Mouse (Mus musculus) lung, postnatal 10 days (tissue): Measurements from ENCODE around the gene Otub1.

Source experiments
- DNase-seq: peaks from one replicate; pipeline ENCODE4 v3.0.0; 2021

Otub1 gene

GRCm38 (mm10) chr19:7172051-7172866, 33.9 kb downstream of the Otub1 start:
- DNase-seq: peak; percentile 49

GRCm38 (mm10) chr19:7171447-7171846, 34.7 kb downstream of the Otub1 start:
- peak; percentile 22 for DNase-seq

- no peak for DNase-seq
Measured at GRCm38 (mm10) chr19:7170916-7171315, 35.2 kb downstream of the Otub1 start.

GRCm38 (mm10) chr19:7168423-7168822, 37.7 kb downstream of the Otub1 start:
- DNase-seq: no peak

GRCm38 (mm10) chr19:7166767-7167166, 39.3 kb downstream of the Otub1 start:
- no peak for DNase-seq

- DNase-seq: no peak
Measured at GRCm38 (mm10) chr19:7166200-7166711, 39.9 kb downstream of the Otub1 start.

- DNase-seq: no peak
Measured at GRCm38 (mm10) chr19:7165509-7166199, 40.5 kb downstream of the Otub1 start.

- no peak for DNase-seq
Measured at GRCm38 (mm10) chr19:7164820-7165323, 41.2 kb downstream of the Otub1 start.

- no peak for DNase-seq
Measured at GRCm38 (mm10) chr19:7164238-7164637, 41.9 kb downstream of the Otub1 start.

GRCm38 (mm10) chr19:7161064-7161463, 45.1 kb downstream of the Otub1 start:
- no peak for DNase-seq

GRCm38 (mm10) chr19:7160151-7160906, 45.8 kb downstream of the Otub1 start:
- peak; percentile 53 for DNase-seq

GRCm38 (mm10) chr19:7157734-7158133, 48.4 kb downstream of the Otub1 start:
- no peak for DNase-seq

GRCm38 (mm10) chr19:7155196-7155595, 50.9 kb downstream of the Otub1 start:
- no peak for DNase-seq

- DNase-seq: peak; percentile 50
Measured at GRCm38 (mm10) chr19:7153232-7153631, 52.9 kb downstream of the Otub1 start.

GRCm38 (mm10) chr19:7151927-7152653, 54.0 kb downstream of the Otub1 start:
- no peak for DNase-seq

GRCm38 (mm10) chr19:7151300-7151926, 54.7 kb downstream of the Otub1 start:
- no peak for DNase-seq

- DNase-seq: no peak
Measured at GRCm38 (mm10) chr19:7149158-7149685, 56.9 kb downstream of the Otub1 start.

GRCm38 (mm10) chr19:7148541-7149085, 57.5 kb downstream of the Otub1 start:
- no peak for DNase-seq
